Mouse (Mus musculus) neural tube, embryonic 12.5 days (tissue): ENCODE data around the gene Prkag1. TPM values are rescaled to one million over a fixed set of nuclear protein-coding genes. Genes with fewer than 3 reads are reported as not detected.

Experiments used
- ATAC-seq: fragments of 200-750 bp; cut with Nextera tagmentation; 2 replicates; pipeline ENCODE4 v1.8.0; 2017; ENCODE audit warnings: low read depth, mild to moderate bottlenecking, moderate TSS enrichment, moderate library complexity; ENCODE audit not compliant: low FRiP score
- H3K27ac ChIP-seq: fragments of 300-500 bp; sonication (generic); 2 replicates; pipeline ENCODE4 v1.5.1; 2016
- H3K27me3 ChIP-seq: fragments of 300-500 bp; sonication (generic); replicated peaks from 2 replicates; pipeline ENCODE4 v1.6.1; 2016; ENCODE audit warnings: mild to moderate bottlenecking
- H3K36me3 ChIP-seq: fragments of 300-500 bp; sonication (generic); 2 replicates; pipeline ENCODE4 v1.6.1; 2016; ENCODE audit warnings: mild to moderate bottlenecking
- H3K4me1 ChIP-seq: fragments of 300-500 bp; sonication (generic); 2 replicates; pipeline ENCODE4 v1.6.1; 2016
- H3K4me2 ChIP-seq: fragments of 300-500 bp; sonication (generic); replicated peaks from 2 replicates; pipeline ENCODE4 v1.6.1; 2016; ENCODE audit warnings: mild to moderate bottlenecking
- H3K4me3 ChIP-seq: fragments of 300-500 bp; sonication (generic); 2 replicates; pipeline ENCODE4 v1.5.1; 2016
- H3K9ac ChIP-seq: fragments of 300-500 bp; sonication (generic); 2 replicates; pipeline ENCODE4 v1.6.1; 2016; ENCODE audit warnings: mild to moderate bottlenecking
- H3K9me3 ChIP-seq: fragments of 300-500 bp; sonication (generic); 2 replicates; pipeline ENCODE4 v1.6.1; 2016; ENCODE audit warnings: mild to moderate bottlenecking
- WGBS: fragments of 180-500 bp; shearing (Covaris S2); methylation state at CpG from one replicate; pipeline ENCODE4 v1.1.7; 2016; 5-methylcytosine and 5-hydroxymethylcytosine counted together
- polyA plus RNA-seq: library from polyadenylated mRNA; unstranded; fragments of >200 nt; fragmentation: Nextera tagmentation; extraction: Ambion mirVana; gene quantifications from 2 replicates; pipeline ENCODE4 v1.2.1, GENCODE M21; 2016

The Prkag1 gene
- polyA plus RNA-seq, 1 experiment from 2014 or later, result 79.2 TPM

- Histone ChIP-seq H3K9ac (no peak overlapping the region), H3K9me3 (no peaks in the 10 kb centered on the region), H3K4me2 (no peak overlapping the region), H3K27ac (no peak overlapping the region), H3K4me3 (no peak overlapping the region), H3K27me3 (peaks cover 53% of the 10 kb centered on the region), H3K36me3 (0 out of 2 replicates have a peak, but pooled peaks cover under 1% of the 10 kb centered on the region), H3K4me1 (peaks cover 22% of the 10 kb centered on the region)
- ATAC-seq, result no peak
- WGBS, result 65% methylated on average over 4 of the region's 4 CpGs
Measured at GRCm38 (mm10) chr15:98765929-98766328, 65.4 kb downstream of the Prkag1 start.

Other genes starting within 250 kb of the Prkag1 start
- gene Adcy6, start 221.4 kb downstream of the Prkag1 start, polyA plus RNA-seq, result 14.5 and 16.3 TPM in 2 replicates
- gene Cacnb3, start 200.7 kb downstream of the Prkag1 start, polyA plus RNA-seq, result 108 and 127 TPM in 2 replicates
- gene Ddx23, start 168.6 kb downstream of the Prkag1 start, polyA plus RNA-seq, result 16.4 and 23.2 TPM in 2 replicates
- 7.8 and 9.7 TPM in 2 replicates for gene Rnd1, start 154.1 kb downstream of the Prkag1 start, polyA plus RNA-seq
- 2.1 and 2.3 TPM in 2 replicates for gene Ccdc65, start 123.3 kb downstream of the Prkag1 start, polyA plus RNA-seq
- 7.7 and 8.9 TPM in 2 replicates for gene Fkbp11, start 103.3 kb downstream of the Prkag1 start, polyA plus RNA-seq
- 69.7 and 77.4 TPM in 2 replicates for gene Arf3, start 68.3 kb downstream of the Prkag1 start, polyA plus RNA-seq
- gene Wnt10b, start 53.4 kb downstream of the Prkag1 start, polyA plus RNA-seq, result 0.26 and 0.53 TPM in 2 replicates
- gene Wnt1, start 41.7 kb downstream of the Prkag1 start, polyA plus RNA-seq, result 7.5 and 12.3 TPM in 2 replicates
- gene Ddn, start 22.0 kb downstream of the Prkag1 start, polyA plus RNA-seq, result 0.47 and 0.82 TPM in 2 replicates
- gene Kmt2d, start 39.7 kb upstream of the Prkag1 start, polyA plus RNA-seq, result 10.4 and 12.3 TPM in 2 replicates
- 27.8 and 27.9 TPM in 2 replicates for gene Rhebl1, start 63.0 kb upstream of the Prkag1 start, polyA plus RNA-seq
- 1.6 and 1.9 TPM in 2 replicates for gene Dhh, start 67.0 kb upstream of the Prkag1 start, polyA plus RNA-seq
- 35.9 and 40.0 TPM in 2 replicates for gene Lmbr1l, start 86.7 kb upstream of the Prkag1 start, polyA plus RNA-seq
- gene Tuba1b, start 103.0 kb upstream of the Prkag1 start, polyA plus RNA-seq, result 1,299 and 1,329 TPM in 2 replicates
- gene Gm49450, start 122.0 kb upstream of the Prkag1 start, polyA plus RNA-seq, result not detected in 2 replicates
- 10,701 and 10,796 TPM in 2 replicates for gene Tuba1a, start 122.2 kb upstream of the Prkag1 start, polyA plus RNA-seq
- gene Tuba1c, start 198.4 kb upstream of the Prkag1 start, polyA plus RNA-seq, result 62.0 and 64.6 TPM in 2 replicates
- 109 and 168 TPM in 2 replicates for gene Prph, start 223.7 kb upstream of the Prkag1 start, polyA plus RNA-seq
- gene Troap, start 243.1 kb upstream of the Prkag1 start, polyA plus RNA-seq, result 24.2 and 25.8 TPM in 2 replicates